Mouse (Mus musculus): Measurements from ENCODE around the gene Msi2.

- TF ChIP-seq CTCF (conservative IDR thresholded peaks at IDR 0.05; ENCODE audit: low read length), result no peak
- TF ChIP-seq NANOG (IDR thresholded peaks at IDR 0.05; ENCODE audit: borderline replicate concordance, low read length), result no peak
Measured at GRCm38 (mm10) chr11:88693002-88693769, 25.1 kb downstream of the Msi2 start.

Data from E14TG2a.4 (cell line).